Mouse (Mus musculus) mouse trophoblast stem cell (cell line): Measurements from ENCODE around the gene Sod1.

Experiments used
- in situ Hi-C, 2 experiments: fragments of 300-500 bp; cut with MseI, MboI; formaldehyde crosslinking; loops; 2 replicates in 1 of 2; 3 replicates in 1 of 2; pipeline ENCODE4 v1.15.1; 2025

Sod1 gene

DNA sequence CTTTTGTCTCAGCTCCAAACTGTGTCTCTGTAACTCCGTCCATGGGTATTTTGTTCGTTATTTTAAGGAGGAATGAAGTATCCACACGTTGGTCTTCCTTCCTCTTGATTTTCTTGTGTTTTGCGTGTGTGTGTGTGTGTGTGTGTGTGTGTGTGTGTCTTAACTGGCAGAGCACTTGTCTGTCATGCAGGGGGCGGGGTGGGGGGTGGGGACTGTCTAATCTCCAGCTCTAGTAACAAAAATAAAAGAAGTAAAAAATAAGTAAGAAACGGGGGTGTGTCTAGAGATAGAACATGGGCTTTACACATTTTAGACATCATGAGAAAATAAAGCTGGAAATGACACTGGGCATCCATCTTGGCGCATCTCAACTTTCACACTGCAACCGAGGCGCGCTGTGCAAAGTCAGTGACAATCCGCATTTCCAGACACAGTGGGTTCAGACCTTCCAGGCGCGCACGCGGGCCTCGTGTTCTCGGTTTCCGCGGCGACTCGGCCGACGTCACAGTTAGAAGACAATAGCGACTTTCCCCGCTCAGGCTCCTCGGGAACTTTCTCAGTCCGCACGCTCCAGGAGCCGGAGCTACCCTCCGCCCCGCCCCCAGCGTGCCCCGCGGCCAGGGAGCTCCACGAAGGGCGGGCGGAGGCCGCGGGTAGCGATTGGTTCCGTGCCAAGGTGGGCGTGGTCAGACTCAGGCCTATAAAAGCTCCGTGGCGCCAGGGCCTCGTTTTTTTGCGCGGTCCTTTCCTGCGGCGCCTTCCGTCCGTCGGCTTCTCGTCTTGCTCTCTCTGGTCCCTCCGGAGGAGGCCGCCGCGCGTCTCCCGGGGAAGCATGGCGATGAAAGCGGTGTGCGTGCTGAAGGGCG lies at the start of gene Sod1:
TSS of gene Sod1 (plus strand) at position 729 of the 866 bp plus-strand sequence.
- in situ Hi-C loops: no loop called here

DNA sequence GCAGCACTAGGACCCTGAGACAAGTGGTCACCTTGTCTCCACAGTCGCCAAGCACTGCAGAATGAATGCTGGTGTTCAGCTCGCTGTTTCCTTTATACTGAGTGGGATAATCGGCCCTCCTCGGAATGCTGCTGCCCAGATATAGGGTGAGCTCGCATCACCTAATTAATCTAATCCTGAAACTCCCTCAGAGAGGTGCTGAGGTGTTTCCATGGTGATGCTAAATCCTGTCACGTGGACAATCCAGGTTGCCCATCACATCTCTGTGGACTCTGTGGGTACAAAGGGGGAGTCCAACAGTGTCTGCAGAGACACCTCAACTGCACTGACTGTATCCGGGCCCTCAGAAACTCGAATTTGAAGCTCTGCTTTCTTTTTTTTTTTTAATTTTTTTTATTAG lies 49.1 kb upstream of the Sod1 start:
- in situ Hi-C loops: no loop called here

DNA sequence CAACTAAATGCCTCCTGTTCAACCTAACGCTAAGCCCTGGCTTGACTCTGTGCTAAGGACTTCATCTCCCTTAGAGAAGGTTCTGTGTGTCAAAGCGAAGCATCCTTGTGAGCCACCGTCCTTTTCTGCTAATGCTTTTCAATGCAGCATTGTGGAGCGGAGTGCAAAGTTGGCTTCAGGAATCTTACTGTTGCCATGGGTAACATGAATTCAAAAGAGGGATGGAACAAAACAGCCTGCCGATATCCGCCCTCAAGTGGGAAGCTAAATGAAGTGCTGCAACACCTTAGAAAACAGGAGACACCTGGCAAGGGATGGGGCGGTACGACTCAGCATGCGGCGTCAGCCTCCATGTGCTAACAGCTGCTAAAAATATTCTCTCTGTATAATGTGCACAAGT lies 44.1 kb upstream of the Sod1 start:
- in situ Hi-C loops: no loop called here

DNA sequence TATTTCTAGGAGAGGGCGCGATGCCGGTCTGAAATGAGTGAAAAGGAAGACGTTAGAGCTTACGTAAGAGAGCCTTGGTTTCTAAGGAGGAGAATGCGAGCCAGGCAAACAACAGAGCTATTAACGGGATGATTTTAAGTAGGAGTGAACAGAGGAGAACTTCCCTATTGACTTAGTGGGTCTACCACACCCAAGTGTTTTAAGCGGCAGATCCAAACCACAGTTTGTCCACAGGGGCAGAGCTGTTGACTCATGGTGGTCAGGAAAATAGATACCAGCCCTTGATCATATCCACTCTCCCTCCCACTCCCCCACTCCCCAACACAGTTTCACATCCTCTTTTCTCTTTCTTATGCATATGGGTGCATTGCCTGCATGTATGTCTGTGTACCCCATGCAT lies 43.1 kb upstream of the Sod1 start:
- in situ Hi-C loops: no loop called here

DNA sequence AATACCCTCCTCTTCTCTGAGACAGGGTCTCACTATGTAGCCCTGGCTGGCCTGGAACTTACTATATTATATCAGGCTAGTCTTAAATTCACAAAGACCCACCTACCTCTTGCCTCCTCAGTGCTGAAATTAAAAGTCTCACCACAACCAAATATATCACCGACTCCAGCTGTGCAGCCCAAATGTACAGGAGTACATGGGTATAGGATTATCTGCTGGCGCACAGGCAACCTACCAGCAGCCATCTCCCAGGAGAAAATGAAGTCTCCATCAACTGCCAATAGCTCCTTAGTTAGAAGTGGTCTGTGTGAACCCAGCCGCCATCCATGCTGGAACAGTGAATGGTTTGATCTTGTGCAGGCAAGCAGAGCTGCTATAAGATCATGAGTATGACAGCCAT lies 42.1 kb upstream of the Sod1 start:
- in situ Hi-C loops: no loop called here

DNA sequence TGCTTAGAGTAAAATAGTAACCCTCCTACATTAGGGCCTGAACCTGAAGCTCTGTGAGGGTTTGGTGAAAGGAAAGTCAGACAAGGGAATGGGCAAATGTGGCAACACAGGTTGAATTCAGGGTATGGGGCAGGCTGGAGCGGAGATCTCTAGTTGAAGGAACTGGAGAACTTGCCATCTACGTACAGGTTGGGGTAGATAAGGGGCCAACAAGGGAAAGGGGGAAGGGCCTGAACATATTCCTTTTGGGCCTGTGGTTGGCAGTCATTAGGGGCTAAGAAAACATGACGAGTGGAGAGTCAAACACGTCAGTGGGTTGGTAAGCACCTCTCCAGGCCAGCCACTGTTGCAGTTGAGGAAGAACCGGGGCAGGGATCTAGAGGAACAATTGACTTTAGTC lies 40.7 kb upstream of the Sod1 start:
- in situ Hi-C loops: loop anchor here (10.0 kb wide), 1 partner anchor 335 kb away; no protein-coding TSS in a partner anchor

DNA sequence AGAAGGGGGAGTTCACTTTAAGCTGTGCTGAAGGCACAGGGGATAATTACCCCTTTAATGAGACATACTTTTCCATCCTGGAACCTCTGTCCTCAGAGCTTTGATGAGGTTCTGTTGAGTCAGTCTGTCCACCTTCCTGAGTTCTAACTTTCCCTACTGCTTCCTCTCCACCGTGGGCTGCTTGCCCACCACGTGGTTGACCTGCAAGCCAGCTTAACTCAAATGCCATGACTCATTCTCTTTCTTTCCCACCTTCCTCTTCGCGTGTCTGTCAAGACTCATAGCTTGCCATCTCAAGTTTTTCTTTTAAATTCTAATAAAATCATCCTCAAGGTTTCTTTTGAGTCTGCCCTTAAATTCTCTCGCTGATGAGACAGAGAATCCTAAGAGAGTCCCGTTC lies 39.6 kb upstream of the Sod1 start:
- in situ Hi-C loops: loop anchor here (10.0 kb wide), 1 partner anchor 336 kb away; no protein-coding TSS in a partner anchor

DNA sequence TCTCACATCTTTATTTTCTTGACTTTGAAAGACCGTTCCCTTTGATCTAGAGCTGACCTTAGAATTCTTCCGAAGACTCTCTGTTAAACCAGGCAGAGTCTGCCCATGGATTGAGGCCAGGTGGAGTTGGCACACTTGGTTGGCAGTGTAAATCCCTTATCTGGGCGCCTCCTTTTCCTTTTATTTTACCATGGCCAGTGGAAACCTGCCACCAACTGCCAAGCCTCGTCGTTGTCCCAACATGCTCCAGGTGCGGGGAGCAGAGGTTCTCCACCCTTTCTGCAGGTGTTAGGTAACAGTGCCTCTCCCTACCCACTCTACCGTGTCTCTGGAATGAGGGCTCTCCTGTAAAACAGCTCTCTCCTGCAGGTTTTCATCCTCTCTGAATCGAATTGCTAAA lies 38.9 kb upstream of the Sod1 start:
- in situ Hi-C loops: loop anchor here (10.0 kb wide), 1 partner anchor 337 kb away; no protein-coding TSS in a partner anchor

DNA sequence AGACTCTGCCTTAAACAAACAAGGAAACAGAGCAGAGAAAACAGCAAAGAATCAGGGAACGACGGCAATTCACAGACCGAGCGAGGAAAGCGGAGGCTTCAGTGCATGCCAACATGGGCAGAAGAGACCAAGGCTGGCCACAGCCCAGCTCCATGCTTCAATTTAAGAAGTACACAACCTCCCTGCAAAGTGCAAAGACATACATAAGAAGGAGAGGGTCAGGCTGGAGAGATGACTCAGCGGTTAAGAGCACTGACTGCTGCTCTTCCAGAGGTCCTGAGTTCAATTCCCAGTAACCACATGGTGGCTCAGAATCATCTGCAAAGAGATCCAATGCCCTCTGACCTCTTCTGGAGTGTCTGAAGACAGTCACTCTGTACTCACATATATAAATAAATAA lies 36.4 kb upstream of the Sod1 start:
- in situ Hi-C loops: loop anchor here (10.0 kb wide), 1 partner anchor 339 kb away; no protein-coding TSS in a partner anchor

DNA sequence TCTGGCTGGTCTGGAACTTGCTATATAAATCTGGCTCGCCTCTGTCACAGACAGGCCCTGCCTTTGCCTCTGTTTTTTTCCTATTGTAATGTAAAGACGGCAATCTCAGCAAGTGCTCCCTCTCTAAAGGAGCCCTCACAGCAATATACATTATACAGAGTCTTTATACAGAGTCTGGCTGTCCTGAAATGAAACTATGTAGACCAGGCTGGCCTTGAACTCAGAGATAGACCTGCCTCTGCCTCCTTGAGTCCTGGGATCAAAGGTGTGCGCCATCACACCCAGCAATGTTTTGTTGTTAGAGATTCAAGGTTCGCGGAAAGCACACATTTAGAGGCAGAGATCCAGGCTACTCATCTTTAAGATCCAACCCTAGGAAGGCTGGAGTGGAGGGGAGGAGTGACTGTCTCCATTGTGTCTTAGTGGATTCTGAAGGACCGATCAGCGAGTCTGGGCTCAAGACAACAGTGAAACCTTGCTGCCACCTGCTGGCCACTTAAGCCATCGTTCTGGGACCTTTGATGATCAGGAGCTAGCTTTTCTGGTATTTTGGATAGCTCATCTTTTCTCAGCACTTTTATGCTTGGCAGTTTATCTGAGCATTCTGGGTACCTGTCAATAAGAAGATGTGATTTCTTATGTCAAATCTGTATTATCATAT lies 34.5 kb upstream of the Sod1 start:
- in situ Hi-C loops: loop anchor here (10.0 kb wide), 1 partner anchor 341 kb away; no protein-coding TSS in a partner anchor

DNA sequence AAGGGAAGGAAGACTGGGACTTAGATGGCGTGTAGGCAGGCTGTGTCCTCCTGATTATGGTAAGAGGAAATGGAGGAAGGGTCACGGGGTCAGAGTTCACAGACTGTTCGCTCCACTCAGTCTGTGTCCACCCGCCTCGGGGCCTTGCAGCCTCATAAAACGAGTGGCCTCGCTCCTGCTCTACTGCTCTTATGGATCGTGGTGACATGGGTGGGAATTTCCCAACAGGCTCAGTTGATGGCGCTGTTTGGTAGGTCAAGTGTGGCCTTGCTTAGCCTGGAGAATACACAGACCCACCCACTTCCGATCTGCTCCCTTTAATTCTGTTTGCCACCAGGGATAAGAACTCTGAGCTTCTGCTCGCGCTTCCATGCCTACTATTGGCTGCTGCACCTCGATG lies 33.1 kb upstream of the Sod1 start:
- in situ Hi-C loops: loop anchor here (10.0 kb wide), 1 partner anchor 343 kb away; no protein-coding TSS in a partner anchor

DNA sequence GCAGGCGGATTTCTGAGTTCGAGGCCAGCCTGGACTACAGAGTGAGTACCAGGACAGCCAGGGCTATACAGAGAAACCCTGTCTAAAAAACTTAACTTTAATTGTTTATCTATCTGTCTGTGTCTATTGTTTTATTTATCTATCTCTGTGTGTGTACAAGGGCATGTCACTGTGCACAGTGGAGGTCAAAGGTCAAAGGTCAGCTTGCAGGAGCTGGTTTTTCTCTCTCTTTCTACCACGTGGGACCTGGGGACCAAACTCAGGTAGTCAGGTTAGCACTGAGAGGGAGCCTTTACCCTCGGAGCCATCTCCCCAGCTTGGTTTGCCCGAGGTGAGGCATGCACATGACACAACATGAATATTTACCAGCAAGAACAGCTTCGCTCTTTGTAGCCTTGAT lies 29.3 kb upstream of the Sod1 start:
- in situ Hi-C loops: no loop called here

DNA sequence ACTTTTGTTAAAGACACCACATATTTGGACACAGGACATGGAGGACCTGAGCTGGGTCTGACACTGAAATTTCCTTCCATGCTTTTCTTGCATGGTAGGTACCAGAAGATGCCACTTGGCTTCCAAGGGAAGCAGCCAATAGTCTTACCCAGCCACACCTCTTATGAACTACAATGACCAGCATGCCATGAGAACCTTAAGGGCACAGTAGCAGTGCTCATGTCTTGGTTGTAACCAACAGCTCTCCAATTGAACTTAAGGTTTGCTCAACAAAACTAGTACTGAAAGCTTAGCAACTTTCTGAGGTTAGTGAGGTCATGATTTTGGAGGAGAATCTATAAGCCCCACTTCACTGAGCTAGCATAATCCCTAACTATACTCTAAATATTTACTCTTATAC lies 26.8 kb upstream of the Sod1 start:
- in situ Hi-C loops: no loop called here

DNA sequence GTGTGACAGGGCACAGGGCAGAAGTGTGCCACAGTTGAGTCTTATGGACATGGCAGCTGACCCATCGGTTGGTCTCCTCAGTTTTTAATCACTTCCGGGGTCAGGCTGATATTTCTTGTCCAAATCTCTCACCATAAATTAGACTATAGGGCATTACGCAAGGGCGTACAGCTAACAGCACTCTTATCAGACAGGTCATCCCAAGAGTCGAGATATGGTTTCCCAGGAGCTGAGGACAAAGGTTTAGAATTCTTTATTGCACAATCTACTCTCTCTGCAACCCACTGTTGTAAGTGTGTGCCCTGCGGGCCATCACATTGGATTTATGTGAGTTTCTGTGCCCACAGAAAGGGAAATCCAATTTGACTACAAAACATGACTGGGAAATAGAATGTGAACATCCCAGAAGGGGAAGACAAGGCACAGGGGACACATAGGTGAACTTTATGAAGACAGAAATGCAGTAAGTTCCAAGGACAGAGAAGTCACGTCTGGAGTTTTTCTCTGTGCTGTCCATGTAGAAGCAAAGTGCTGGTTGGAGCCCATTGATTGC lies 23.8 kb upstream of the Sod1 start:
- in situ Hi-C loops: no loop called here

DNA sequence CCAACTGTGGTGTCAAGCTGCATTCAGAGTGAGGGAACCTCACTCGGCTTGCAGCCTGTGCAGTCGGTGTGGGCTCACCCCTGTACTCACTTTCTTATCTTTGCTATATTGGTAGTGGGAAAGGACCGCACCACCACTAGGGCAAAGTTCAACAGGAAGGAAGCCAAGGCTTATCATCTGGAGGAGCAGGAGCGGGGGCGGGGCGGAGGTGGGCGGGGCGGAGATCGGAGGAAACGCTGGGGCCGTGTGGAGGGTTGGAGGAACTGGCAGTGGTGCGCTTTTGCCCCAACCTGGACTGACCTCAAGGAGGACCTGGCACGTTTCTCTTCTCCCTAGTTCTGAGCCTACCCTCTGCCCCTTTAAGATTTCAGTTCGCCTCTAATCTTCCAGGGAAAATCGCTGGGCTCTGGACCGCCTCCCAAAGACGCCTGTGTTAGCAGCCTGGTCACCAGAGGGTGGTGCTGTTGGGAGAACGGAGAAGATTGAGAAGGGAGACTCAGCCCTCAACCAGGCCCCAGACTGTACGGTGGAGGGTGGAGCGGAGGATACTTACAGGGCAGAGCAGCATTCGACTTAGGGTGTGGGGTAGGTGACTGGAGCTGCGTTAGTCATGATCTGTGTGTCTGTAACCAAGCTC lies 23.1 kb upstream of the Sod1 start:
- in situ Hi-C loops: no loop called here

DNA sequence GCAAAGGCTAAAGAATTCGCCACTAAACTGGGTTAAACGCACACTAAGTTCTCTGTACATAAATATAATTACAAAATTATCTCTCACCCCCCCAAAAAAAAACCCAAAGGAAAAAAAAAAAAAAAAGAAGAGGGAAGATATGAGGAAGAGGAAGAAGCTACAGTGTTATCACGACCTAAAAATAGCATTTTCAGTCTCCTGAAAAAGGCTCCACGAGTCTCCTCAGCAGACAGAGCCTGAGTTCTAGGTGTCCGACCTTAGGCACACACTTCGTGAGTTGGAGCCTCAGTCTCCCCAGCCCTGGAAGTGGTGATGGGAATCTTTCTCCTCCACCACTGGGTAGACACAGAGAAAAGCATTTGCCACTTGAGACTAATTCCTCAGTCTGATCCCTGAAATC lies 21.9 kb upstream of the Sod1 start:
- in situ Hi-C loops: no loop called here

DNA sequence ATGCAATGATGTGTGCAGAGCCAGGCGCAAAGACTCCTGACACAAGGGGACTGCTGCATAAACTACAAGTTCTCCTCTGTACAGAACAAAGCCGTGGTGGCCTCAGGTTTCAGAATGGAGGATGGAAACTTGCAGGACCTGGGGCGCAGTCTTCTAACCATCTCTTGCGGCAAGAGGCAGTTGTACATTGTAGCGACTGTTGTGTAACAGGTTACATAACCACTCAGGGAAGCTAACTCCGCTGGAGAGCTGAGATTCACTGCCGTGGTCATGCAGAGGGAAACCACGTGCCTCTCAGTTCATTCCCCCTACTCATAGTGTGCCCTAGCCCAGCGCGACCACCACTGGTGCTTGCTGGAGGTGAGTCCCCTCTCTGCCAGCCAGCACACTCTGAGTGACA lies 21.4 kb upstream of the Sod1 start:
- in situ Hi-C loops: no loop called here

DNA sequence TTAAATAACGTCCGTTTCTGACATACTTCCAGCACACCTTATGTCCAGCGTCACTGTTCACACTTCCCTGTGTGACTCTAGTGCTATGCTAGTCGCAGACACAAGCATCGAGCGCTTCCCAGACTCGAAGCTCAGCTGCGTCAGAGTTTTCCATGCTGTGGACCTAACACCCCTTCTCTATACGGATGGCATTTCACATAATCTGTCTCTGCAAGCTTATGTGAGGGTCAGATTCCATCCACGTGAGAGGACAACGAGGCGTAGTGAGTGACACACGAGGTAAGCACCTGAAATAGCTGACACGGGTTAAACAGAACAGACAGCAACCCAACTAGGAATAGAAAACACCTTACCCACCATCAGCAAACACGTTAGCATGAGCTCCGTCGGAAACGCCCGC lies 18.4 kb upstream of the Sod1 start:
- in situ Hi-C loops: no loop called here

DNA sequence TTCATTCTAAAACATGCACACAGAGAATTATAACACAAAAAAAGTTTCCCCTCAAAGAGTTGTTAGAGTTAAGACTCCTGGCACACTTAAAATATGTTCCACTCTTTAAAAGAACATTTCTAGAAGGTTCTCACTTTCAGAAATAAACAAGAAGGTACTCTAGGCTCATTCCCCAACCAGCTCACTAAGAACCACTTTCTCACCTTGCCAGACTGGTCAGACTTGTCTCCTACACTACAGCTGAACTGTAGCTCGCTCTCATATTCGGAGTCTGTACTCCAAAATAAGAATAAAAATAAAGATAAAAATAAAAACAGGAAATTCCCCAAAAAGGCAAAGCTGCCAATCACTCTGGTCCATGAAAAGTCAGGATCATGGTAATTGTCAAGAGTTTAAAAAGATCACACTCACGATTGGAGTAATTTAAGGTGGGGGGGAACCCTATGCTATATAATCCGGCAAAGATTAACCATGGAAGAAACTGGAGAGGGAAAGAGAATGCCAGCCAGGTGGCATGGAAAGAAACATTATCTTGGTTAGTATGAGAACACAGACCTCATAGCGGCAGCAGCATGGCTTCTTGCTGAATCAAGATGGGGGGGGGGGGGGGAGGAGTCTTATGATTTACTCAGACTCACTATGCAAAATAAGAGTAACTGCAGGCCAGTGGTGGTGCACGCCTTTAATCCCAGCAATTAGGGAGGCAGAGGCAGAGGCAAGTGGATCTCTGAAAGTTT lies 17.2 kb upstream of the Sod1 start:
- in situ Hi-C loops: no loop called here

DNA sequence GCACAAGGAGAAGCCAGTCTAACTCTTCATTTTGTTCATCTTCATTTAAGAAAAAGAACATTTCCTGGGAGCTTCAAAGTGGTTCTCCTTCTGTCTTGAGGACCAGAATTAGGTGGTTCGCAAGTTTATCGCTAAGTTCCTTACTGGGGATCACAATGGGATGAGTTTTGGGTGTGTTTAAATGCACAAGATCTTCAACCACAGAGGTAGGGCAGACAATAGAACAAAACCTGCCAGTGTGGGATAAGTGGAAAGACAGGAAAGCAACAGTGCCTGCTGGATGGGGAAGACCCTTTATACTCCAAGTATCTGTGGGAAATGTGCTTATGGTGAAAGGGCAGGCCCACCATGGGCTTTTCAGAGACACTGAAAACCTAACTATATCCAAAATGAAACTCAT lies 15.7 kb upstream of the Sod1 start:
- in situ Hi-C loops: no loop called here

DNA sequence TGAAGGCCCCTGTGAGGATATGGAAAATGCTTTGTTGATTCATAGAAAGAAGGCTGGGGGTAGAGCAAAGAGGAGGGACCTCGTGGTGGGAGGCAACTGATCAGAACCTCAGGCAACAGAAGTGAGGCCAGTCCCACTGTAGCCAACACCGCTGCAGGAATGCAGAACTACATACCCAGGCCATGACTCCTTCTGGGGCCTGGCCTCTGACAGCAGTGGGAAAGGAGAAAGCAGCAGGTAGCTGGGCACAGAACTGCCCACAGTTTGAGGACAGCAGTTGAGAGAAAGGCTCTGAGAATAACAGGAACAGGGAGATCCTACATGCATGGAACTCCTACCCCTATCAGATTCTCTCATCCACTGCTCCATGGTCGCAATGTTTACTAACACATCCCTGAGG lies 11.6 kb upstream of the Sod1 start:
- in situ Hi-C loops: no loop called here
